Mouse (Mus musculus): ENCODE data around the gene Rpl23a.
"Not testable (repeated sequence)": the region's sequence is repeated elsewhere in the genome, so short reads cannot be mapped to it uniquely, and the experiment has no call there.

Gene Rpl23a

GRCm38 (mm10) chr11:78138023-78138422 lies 45.4 kb downstream of the Rpl23a start:
- DNase-seq, result no peak

- DNase-seq, result no peak
Measured at GRCm38 (mm10) chr11:78137584-78137983, 45.8 kb downstream of the Rpl23a start.

DNA sequence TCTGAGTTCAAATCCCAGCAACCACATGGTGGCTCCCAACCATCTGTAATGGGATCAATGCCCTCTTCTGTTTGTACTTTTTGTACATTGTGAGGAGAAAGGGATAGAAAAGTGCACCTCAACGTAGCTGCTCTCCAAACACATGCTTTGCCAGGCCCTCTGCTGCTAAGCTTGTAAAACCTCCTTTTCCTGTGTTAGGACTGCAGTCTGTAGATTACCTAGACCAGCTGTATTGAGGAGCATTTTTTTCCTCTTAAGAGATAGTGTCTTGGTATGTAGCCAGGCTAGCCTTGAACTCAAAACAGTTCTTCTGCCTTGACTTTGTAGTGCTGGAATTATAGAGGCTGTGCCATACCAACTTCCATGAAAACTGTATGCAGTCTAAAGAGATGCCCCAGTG lies 47.3 kb downstream of the Rpl23a start:
- no peak for DNase-seq

GRCm38 (mm10) chr11:78135314-78135713 lies 48.1 kb downstream of the Rpl23a start:
- not testable (repeated sequence) for DNase-seq

DNA sequence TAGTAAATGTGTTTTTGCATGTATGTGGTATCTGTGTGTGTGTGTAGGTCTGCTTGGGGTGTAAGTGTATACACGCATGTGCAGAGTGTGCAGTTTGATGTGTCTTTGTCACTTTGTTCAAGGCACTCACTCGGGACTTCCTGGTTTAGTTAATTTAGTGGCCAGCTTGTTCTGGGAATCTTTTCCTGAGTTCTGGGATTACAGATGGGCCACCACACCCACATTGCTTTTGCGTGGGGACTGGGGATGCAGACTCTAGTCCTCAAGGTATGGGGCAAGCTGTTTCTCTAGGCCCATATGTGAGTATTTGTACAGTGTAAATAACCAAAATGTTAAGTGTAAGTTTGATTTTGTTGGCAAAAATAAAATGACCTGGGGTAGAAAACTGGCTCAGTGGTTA lies 49.0 kb downstream of the Rpl23a start:
- DNase-seq, result no peak

DNA sequence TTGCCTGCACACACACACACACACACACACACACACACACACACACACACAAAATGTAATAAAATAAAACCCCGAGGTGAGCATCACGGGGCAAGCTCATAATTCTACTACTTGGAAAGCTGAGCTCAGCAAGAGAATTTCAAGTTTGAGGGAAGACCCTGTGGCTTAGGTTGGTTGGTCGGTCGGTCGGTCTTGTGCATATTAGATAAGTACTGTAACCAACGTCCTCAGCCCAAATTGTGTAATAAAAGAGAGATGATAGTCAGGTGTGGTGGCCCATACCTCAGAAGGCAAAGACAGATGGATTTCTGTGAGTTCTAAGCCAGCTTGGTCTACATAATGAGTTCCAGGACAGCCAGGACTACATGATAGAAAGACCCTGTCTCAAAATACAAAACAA lies 49.5 kb downstream of the Rpl23a start:
- DNase-seq, result no peak

Data from right cerebral cortex, postnatal 4 days (tissue).